Mouse (Mus musculus) gastrocnemius, adult 8-10 months (tissue): ENCODE measurements at regions not wholly inside any gene's neighbourhood (a gene's known extent, or its start where the extent isn't known, plus 50 kb on each side); places are given as distances from the start of the nearest gene placed in this dataset.
A peak's percentile ranks its signal among the peaks of the same experiment; 100 is the strongest.
"Not testable (repeated sequence)": the region's sequence is repeated elsewhere in the genome, so short reads cannot be mapped to it uniquely, and the experiment has no call there.

Experiments used
- DNase-seq, 2 experiments: peaks; one replicate each; pipeline ENCODE4 v3.0.0; 2022; ENCODE audit warnings: low spot score in 2 of 2

DNA sequence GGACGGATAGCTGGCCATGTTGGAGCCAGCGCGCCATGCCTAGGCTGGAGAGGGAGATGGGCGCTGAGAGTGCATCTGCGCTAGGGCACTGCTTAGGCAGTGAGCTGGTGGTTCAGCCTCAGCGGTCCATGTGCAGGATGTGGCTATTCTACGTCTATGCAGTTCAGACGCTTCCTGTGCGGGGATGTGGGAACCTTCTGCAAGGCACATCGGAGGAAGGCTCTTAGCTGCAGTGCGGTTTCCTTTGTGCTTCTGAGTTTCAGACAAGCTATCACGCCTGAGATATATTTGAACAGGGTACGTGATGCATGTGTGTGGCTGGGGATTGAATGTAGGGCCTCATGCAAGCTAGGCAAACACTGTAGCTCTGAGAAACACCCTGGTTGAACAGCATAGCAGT lies 54.4 kb upstream of the Lrpprc start:
- DNase-seq: no peak

DNA sequence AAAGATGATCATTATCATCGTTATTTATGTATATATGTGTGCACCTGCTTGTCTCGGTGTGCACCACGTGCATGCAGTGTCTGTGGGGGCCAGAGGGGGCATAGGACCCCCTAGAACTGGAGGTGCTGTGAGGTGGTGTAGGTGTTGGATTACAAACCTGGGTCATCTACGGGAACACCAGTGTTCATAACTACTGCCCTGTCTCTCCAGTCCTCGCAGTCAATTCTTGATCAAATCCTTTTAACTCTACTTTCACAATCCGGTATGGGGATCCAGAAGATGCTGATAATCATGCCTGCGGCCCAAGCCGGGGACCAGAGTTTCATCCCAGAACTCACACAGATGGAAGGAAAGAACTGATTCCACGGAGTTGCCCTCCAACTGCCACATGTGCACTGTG lies 55.6 kb upstream of the Lrpprc start:
- no peak for DNase-seq

DNA sequence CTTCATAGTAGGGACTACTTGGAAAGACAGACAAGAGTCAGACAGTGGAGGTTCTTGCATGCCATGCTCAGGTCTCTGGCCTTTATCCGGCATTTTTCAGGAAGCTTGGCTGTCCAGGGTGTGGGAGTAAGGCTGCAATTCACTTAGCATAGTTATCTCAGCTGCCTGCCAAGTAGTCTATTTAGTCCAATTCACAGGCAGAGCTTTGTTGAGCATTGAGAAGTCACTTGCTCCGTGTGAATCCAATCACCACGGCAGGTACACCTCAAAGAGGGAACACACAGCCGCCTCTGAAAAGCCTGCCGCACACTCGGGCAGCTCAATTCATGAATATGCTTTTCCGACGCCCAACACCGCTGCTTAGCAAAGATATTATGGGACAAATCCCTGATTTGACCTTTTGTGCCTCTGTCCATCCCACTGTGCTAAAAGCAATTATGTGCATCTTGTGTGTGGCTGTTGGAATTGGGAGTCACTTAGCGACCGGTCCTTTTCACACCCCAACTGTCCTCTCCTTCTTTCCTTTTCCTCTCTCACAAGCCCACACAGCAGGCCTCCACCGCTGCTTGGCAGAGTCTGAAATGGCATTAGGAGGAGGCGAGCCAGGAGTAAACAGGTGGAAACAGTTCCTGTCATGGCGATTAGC lies 57.9 kb upstream of the Lrpprc start:
- DNase-seq: no peak

DNA sequence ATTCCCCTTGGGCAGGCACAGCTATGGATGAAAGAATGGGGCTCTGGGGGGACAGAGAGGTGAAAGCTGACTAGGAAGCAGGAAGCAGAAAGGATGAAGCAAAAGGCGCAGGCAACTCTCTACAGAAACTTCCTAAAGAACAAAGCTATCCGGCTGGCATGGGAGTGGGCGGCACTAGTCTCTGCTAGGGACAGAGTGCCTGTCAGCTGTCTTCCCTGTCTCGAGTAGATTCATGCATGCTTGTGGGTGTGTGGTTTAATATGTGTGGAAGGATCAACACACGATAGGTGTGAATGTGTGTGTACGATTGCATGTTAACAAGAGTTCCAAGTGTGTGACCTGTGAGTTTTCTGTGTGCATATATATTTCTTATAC lies 58.4 kb upstream of the Lrpprc start:
- DNase-seq: no peak

DNA sequence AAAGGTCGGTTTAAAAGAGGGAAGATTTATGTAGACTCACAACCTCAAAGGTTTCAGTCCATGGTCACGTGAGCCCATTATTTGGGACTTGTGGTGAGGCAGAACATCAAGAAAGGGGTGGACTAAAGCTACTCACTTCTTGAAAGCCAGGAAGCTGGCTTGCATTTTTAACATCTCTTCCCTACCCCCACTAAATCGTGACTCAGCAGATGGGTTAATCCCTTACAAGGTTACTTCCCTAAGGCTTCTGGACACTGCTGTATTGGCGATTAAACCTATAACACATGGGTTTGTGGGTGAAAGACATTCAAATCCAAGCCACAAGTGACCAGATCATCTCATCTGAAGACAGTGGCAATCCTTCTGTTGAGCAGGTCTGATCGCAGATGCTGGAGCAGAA lies 59.9 kb upstream of the Lrpprc start:
- DNase-seq: no peak

DNA sequence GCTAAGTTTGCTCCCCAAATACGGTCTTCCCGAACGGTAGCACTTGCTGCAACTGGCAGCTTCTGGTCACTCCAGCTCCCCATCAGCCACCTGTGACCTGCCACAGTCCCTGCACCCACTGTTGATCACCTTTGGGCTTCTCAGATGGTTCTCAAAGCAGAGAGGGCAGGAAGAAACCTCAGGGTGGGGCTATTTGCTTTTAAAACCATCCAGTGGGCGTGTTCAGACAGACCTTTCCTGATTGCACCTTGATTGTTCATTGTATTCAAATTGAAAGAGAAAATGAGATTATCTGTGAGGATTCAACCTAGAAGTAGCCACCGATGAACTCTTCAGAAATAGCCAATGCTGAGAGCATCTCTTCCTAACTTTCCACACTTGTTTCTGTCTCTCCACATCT lies 60.3 kb upstream of the Lrpprc start:
- DNase-seq: no peak

DNA sequence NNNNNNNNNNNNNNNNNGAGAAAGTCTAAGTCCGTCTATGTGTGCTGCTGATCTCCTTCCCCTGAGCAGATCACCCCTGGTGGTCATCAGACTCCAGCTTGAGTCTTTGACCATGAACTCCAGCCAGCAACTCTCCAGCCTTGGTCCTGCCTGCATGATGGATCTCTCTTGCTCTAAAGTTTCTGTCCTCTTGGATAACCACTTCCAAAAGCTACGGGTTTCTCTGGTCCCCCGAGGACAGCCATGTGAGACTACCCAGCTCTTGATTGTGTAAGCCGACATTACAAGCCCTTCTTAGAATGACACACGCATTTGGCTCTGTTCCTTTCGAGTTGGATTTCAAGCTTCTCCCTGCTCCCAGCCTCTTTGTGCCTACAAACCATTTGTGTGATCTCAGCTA lies 66.4 kb upstream of the Lrpprc start:
- DNase-seq: no peak

DNA sequence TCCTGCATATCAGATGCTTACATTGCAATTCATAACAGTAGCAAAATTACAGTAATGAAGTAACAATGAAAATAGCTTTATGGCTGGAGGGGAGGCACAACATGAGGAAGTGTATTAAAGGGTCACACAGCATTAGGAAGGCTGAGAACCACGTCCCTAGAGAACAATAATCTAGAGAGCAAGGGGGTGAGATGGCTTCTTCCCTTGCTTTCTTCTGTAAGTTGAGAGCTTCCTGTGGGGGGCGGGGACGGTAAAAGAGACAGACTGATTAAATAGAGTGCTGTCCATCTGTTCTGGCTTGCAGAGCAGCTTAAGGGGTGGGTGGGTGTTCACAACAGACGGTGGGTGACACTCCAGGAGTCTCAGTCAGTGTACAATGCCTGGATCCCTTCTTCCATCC lies 68.2 kb upstream of the Lrpprc start:
- DNase-seq: no peak

DNA sequence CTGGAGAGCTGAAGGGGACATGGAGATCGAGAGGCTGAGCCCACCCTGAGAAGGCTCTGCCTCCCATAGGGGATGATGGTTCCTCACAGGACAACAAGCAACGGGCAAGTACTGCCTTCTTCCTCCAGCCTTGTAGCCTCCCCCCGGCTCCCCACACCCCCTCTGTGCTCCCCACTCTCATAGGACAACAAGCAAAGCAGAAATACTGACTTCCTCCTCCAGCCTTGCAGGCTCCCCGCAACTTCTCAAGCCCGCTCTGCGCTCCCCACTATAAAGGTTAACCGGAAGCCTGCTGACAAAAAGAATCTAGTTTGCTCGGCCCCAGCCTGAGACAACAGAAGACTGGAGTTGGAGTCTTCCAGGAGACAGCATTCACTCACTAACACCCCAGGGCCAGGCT lies 69.3 kb upstream of the Lrpprc start:
- DNase-seq: no peak

DNA sequence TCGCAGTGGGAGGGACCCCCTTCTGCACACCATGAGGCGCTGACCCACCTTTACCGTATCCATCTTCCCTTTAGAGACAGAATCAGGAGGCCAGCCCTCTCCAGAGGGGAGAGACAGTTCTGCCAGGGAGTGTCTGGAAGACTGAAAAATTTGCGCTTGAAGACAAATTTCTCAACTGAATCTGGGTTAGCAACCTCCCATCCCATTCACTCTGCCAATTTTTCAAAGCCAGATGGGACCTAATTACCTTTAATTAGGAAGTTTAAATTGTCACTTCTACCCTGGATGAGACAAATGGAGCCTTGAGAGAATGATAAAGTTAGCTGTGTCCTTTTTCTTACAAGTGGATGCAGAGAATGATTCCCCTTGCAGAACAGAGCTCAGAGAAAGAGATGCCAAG lies 70.2 kb upstream of the Lrpprc start:
- no peak for DNase-seq

DNA sequence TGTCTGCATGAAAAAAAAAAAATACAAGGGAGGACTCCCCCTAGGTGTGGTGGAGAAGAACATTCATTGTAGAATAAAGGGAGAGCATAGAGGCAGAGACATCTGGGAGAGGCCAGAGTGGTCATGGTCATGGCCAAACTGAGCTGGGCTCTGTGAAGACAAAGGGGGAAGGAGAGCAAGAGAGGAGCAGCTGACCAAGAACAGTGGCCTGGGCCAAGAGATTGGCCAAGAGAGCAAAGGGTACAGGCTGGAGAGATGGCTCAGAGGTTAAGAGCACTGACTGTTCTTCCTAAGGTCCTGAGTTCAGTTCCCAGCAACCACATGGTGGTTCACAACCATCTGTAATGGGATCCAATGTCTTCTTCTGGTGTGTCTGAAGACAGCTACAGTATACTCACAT lies 73.6 kb upstream of the Lrpprc start:
- DNase-seq: not testable (repeated sequence)

DNA sequence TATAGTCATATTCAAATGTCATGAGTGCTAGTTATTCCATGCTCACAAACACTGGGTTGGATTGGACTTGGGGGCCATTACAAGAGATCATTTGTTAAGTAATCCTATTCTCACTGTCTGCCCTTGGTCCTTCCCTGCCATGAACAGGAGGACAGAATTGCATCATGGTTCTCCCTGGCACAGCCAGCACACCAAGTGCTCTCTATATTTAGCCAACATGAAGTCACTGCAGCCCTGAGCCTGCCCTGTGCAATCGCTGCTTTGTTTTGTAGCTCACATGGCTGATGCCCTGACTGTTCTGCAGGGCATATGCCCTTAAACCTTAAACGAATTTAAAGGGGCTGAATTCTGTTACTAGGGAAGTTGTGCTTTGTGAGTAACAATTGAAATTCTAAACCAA lies 74.6 kb upstream of the Lrpprc start:
- DNase-seq: peak; percentile 37 to 52

DNA sequence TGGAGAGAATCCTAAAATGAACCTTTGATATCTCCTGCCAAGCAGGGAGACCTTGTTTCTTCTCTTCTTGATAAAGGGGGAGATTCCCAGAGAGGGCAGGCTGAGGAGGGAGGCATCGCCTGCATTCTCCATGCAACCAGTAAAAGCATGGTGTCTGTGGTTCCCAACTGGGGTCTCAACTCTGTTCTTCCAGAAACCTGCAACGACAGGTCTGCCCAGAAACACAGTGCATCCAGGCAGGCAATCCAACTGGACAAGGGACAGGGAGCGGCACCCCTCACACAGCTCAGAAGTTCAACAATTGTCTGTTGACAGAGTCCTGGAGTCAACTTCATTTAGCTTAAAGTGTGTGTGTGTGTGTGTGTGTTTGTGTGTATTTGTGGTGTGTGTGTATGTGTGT lies 75.0 kb upstream of the Lrpprc start:
- DNase-seq: no peak

DNA sequence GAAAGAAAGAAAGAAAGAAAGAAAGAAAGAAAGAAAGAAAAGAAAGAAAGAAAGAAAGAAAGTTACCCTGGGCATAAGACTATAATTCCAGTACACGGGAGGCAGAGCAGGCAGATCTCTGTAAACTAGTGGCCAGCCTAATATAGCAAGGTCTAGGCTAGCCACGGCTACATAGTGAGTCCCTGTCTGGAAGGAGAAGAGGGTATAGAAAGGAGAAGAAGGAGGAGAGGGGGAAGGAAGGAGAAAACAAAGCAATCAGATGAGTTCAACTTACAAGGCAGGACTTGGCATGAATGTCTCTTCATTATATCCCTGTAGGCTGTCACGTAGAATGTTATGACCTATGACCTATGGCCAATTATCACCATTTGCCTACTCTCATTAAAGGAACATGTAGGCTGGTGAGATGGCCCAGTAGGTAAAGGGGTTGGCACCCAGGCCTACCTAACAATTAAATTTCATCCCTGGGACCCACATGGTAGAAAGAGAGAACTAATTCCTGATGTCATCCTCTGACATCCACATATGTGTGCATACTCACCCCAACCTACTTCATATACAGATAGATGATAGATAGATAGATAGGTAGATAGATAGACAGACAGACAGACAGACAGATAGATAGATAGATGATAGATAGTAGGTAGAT lies 78.6 kb upstream of the Lrpprc start:
- DNase-seq: no peak

DNA sequence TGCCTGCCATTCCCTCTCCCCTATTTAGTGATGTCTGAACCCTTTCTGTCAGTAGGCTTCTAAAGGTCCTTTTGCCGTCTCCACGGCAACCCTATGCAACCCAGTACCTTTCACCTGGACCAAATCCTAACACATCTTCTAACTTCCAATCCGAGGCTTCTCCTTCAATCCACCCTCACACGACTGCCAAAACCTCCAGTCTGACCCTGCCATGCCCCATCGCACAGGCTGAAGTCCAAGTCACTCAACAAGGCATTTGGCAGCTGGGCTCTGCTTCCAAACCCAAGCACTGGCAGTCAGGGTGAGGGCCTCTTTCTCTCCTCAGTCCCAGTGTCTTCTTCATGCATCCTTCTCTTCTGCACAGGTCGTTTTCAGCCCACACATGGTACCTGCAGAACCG lies 83.0 kb upstream of the Lrpprc start:
- DNase-seq: peak in 1 of 2 experiments; percentile 39

DNA sequence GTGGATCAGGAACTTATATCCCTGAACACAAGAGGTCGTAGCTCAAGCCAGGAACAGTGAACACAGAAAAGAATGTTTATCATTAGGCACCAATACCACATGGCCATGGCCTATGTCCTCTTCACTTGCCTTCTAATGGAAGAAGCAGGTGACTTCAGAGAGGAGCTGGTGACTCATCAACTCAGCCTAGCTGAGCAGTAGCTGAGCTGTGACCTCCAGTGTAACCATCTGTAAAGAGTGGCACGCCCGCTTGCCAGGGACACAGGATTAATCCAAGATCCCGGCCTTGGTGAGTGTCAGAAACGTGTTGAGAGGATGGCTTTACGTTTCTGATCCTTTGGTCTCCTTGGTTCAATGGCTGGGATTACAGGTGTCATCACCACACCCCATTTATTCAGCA lies 82.0 kb upstream of the Ppm1b start:
- no peak for DNase-seq

DNA sequence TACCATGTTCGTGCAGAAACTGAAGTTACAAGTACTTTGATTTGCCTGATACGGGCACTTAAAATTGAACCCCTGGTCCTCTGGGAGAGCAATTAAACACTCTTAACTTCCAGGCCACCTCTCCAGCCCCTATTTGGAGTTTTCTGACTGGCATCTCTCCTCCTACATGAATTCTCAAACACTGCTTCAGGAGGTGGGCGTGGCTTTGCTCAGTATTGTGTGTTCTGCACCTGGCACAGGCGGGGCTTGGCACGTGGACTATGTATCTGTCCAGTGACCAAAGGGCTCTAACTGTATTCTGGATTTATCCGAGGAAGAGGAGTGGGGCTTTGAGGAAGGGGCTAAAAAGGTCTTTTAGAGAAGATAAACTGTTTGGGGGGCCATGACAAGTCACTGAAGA lies 81.5 kb upstream of the Ppm1b start:
- DNase-seq: no peak

DNA sequence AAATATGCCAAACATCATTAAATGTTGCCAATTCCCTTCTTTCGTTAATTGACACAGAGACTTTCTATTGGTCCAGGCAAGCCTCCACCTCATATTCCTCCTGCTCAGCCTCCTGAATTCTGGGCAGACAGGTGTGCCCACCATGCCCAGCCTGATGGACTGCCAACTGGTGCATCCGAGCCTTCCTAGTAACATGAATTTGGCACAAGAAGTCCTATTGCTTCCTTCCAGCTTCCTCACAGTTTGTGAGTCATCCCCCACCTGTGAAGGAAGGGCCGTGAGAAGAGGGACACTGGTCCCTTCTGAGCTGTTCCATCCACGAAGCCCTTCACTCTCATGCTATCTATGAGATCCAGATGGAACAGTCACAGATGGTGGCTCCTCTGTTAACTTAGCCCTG lies 80.5 kb upstream of the Ppm1b start:
- DNase-seq: no peak

DNA sequence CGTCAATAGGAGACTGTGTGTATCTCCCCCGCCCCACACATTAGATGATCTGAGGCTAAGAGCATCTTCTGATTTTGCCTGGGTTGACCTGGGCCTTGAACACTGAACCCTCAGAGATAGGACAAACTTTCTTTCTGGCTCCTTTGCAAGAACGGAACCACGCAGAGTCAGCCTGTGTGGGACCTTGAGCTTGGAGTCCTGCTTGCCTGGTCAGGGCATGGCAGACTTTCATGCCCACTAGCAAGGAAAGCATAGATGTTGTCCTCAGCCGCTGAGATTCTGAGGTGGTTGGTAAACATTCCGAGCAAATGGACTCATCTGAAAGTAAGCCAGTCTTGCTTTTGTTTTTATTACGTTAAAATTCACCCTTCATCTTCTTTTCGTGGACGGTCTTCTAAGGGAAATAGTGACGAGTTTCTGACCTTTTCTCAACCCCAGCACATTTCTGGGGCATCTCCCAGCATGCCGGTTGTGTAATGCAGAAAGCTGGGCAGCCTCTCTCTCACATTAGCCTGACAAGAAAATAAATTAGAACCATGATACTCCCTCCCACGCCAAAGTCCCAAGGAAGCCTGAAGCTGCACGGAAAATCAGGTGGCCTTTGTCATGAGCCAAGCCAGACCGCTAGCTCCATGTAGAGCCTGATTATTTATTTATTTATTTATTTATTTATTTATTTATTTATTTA lies 79.2 kb upstream of the Ppm1b start:
- peak in 1 of 2 experiments; percentile 13 for DNase-seq

DNA sequence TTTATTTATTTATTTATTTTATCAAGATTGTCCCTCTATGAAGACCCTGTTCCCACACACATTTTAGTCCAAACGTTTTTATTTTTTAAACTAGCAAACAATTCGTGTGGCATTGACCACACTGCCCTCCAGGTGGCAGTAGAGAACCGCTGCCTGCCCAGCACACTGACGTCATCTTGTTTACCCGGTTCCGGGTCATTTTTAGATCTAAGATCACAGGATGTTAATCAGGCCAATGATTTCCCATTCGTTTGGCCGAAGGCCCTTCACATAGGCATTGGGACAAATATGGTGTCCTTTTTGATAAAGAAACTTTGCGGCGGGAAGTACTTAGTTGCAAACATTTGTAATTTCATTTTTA lies 78.7 kb upstream of the Ppm1b start:
- peak; percentile 32 to 53 for DNase-seq

DNA sequence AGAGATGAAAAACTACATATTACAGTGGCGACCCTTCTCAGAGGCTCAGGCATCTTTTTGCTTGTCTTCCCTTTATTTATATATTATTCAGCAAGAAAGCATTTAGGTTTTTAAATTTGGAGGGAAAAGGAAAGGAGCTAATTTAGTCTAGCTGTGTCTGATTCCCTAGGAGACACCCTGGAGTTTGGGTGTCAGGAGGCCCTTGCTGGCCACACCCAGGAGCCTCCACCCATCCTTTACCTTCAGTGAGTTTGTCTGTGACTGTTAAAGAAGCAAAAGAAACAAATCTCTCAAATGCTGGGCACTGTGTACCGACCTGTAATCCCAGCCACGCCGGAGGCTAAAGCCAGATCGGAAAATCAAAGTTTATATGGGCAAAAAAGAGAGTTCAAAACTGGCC lies 78.2 kb upstream of the Ppm1b start:
- no peak for DNase-seq

DNA sequence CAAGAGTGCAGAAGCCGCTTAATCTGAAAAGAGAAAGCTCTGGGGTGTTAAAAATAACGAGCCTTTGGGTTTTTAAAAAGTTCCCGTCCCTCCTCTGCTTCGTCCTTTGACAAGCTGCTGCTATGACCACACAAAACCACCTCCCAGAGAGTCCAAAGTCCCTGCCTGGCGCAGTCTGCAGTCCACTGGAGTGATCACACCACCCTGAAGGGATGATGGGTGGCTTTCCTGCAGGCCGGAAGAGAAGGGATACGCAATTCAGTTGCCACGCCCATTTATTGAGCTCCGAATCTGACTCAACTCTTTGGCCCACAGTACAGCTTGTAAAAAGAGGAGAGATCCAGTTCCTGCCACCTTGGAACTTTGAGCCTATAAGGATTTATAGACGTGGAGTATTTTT lies 77.4 kb upstream of the Ppm1b start:
- no peak for DNase-seq

DNA sequence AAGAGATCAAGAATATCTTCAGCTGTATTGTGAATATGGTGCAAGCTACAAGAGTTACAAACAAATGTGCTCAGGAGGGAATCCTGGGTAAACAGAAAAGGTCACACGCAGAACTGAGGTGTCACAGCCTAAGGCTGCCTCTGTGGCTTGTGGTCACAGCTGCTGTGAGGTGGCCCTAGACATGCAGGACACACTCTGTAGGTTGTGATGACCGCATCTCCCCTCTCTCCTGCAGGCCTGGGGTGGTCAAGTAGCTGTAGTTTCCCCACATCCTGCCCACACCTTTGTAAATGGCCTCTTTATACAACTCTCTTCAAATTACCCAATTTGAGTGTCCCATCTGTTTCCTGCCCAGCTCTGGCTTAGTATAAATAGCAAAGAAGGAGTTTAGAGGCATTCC lies 75.6 kb upstream of the Ppm1b start:
- no peak for DNase-seq
